Mouse (Mus musculus) myocyte (in vitro differentiated cells): ENCODE results near the gene Nrde2.

ENCODE experiments used
- CEBPB ChIP-seq: IDR thresholded peaks from 2 replicates; pipeline ENCODE4 v1.6.1; 2011; ENCODE audit warnings: mild to moderate bottlenecking, moderate library complexity; ENCODE audit not compliant: poor library complexity, insufficient read depth, severe bottlenecking
- E2F4 ChIP-seq: IDR thresholded peaks from one replicate; pipeline ENCODE4 v1.6.1; 2011; ENCODE audit warnings: mild to moderate bottlenecking, control low read depth, moderate library complexity; ENCODE audit not compliant: insufficient read depth
- MAX ChIP-seq: IDR thresholded peaks from one replicate; pipeline ENCODE4 v1.6.1; 2011; ENCODE audit warnings: low read depth, mild to moderate bottlenecking, control low read depth
- MYOD1 ChIP-seq, 3 experiments: IDR thresholded peaks; one replicate each; pipeline ENCODE4 v1.6.1; 2011; ENCODE audit warnings: control low read depth in 2 of 3, low read depth in 2 of 3, mild to moderate bottlenecking in 2 of 3, moderate library complexity in 1 of 3; ENCODE audit not compliant: insufficient read length in 2 of 3, control insufficient read depth in 1 of 3
- MYOG ChIP-seq, 3 experiments: IDR thresholded peaks; one replicate each; pipeline ENCODE4 v1.6.1; 2011; ENCODE audit warnings: control low read depth in 2 of 3, low read depth in 2 of 3, mild to moderate bottlenecking in 2 of 3; ENCODE audit not compliant: insufficient read length in 2 of 3, control insufficient read depth in 1 of 3, insufficient read depth in 1 of 3
- POLR2A ChIP-seq: IDR thresholded peaks from one replicate; pipeline ENCODE4 v1.6.1; 2011; ENCODE audit warnings: low read depth, mild to moderate bottlenecking, control low read depth, moderate library complexity; ENCODE audit not compliant: insufficient read length
- POLR2AphosphoS2 ChIP-seq: IDR thresholded peaks from one replicate; pipeline ENCODE4 v1.6.1; 2011; ENCODE audit warnings: low read depth, control low read depth; ENCODE audit not compliant: insufficient read length
- REST ChIP-seq: IDR thresholded peaks from one replicate; pipeline ENCODE4 v1.6.1; 2011; ENCODE audit warnings: mild to moderate bottlenecking, control low read depth, moderate library complexity; ENCODE audit not compliant: insufficient read depth, insufficient read length
- SRF ChIP-seq: IDR thresholded peaks from one replicate; pipeline ENCODE4 v1.6.1; 2011; ENCODE audit warnings: low read depth; ENCODE audit not compliant: control insufficient read depth, insufficient read length
- TCF12 ChIP-seq: IDR thresholded peaks from one replicate; pipeline ENCODE4 v1.6.1; 2011; ENCODE audit warnings: mild to moderate bottlenecking, control low read depth; ENCODE audit not compliant: poor library complexity, insufficient read depth, severe bottlenecking
- USF1 ChIP-seq: IDR thresholded peaks from one replicate; pipeline ENCODE4 v1.6.1; 2011; ENCODE audit warnings: low read depth, mild to moderate bottlenecking, control low read depth, moderate library complexity

DNA sequence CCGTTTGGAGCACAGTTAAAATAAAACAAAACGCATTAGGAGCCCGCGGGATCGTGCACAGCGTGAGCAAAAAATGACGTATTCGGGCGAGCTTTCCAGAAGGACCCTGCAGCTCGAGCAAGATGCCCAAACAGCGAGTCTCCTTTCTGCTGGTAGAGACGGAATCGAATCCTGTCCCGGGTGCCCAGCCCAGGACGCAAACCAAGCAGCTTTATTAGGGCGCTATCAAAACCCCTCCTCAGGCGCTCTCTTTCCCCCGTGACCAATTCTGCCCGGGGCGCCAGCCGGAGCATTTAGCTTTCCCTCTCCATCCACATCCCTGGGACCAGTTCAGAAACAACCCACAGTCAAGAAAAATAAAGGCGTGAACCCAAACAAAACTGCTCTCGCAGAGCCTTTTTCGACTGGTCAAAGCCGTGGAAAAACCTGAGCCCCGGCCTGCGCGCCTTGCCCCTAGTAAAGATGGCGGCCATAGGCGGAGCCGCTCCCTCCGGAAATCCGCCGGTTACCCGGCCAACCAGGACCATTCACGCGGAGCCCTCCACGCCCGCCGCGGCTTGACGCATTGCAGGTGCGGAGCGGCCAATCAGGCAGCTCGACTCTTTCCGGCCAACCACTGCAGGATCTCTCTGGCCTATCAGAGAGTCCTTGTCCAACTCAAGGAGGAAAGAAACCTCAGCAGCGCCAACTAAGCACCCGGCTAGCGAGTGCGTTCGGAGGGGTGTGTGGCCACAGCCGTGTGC is 27.7 kb upstream of the Nrde2 start:
- TF ChIP-seq MYOD1 (IDR thresholded peaks at IDR 0.05; ENCODE audit: control insufficient read depth in 1 of 3, insufficient read length in 2 of 3, low read depth in 2 of 3) (peak in 1 of 3 experiments; percentile 47), POLR2A (peak; percentile 88), USF1 (no peak), REST (no peak), E2F4 (peak; percentile 46), MYOG (IDR thresholded peaks at IDR 0.05; ENCODE audit: control insufficient read depth in 1 of 3, insufficient read depth in 1 of 3, insufficient read length in 2 of 3, low read depth in 2 of 3) (peak in 1 of 3 experiments; percentile 17), CEBPB (no peak), TCF12 (no peak), POLR2AphosphoS2 (peak; percentile 63), MAX (no peak), SRF (peak; percentile 30)
